Mouse (Mus musculus) layer of hippocampus, postnatal 36 days (tissue): ENCODE data around the gene Coro1b. TPM values are rescaled to one million over a fixed set of nuclear protein-coding genes. Genes with fewer than 3 reads are reported as not detected.
A peak's percentile ranks its signal among the peaks of the same experiment; 100 is the strongest.

Source experiments
- DNase-seq, 2 experiments: peaks; one replicate each; pipeline ENCODE4 v3.0.0; 2022
- total RNA-seq, 2 experiments: library from RNA; stranded (reverse); gene quantifications; 2 replicates each; pipeline ENCODE4 v1.2.3; 2021

The Coro1b gene
- total RNA-seq, 2 experiments from 2014 or later, result 83.8 to 90.0 TPM

- no peak for DNase-seq
Observed at GRCm38 (mm10) chr19:4192251-4192985, 44.0 kb downstream of the Coro1b start.

GRCm38 (mm10) chr19:4193129-4193528 lies 44.7 kb downstream of the Coro1b start:
- no peak for DNase-seq

- no peak for DNase-seq
Observed at GRCm38 (mm10) chr19:4194021-4194724, 45.8 kb downstream of the Coro1b start.

GRCm38 (mm10) chr19:4194776-4195650 lies 46.6 kb downstream of the Coro1b start:
- no peak for DNase-seq

- no peak for DNase-seq
Observed at GRCm38 (mm10) chr19:4196048-4196447, 47.6 kb downstream of the Coro1b start.

GRCm38 (mm10) chr19:4196548-4196947 lies 48.1 kb downstream of the Coro1b start:
- no peak for DNase-seq

- DNase-seq, result no peak
Observed at GRCm38 (mm10) chr19:4197180-4197579, 48.8 kb downstream of the Coro1b start.

- peak; percentile 90 for DNase-seq
Observed at GRCm38 (mm10) chr19:4201291-4201909, 53.0 kb downstream of the Coro1b start, which contains the start of gene Rad9a. Gene Rad9a, minus strand, starts transcription at chr19:4201662.

- no peak for DNase-seq
Observed at GRCm38 (mm10) chr19:4202149-4202548, 53.7 kb downstream of the Coro1b start.

GRCm38 (mm10) chr19:4203148-4203547 lies 54.7 kb downstream of the Coro1b start:
- DNase-seq, result no peak

Other genes starting within 250 kb of the Coro1b start
- 10 to 100 TPM; 20.2 to 22.4 TPM for gene Tcirg1, start 241.5 kb upstream of the Coro1b start, total RNA-seq
- gene Ndufs8, start 235.8 kb upstream of the Coro1b start, total RNA-seq, result 100 to 1,000 TPM; 133 to 144 TPM
- gene Aldh3b1, start 218.8 kb upstream of the Coro1b start, total RNA-seq, result 1 to 10 TPM; 2.8 to 3.0 TPM
- 10 to 100 TPM; 14.2 to 14.5 TPM for gene Unc93b1, start 213.4 kb upstream of the Coro1b start, total RNA-seq
- gene Aldh3b3, start 190.0 kb upstream of the Coro1b start, total RNA-seq, result not detected
- under 1 TPM; 0.72 to 0.86 TPM for gene Aldh3b2, start 176.3 kb upstream of the Coro1b start, total RNA-seq
- 1 to 10 TPM; 1.4 TPM for gene Acy3, start 162.0 kb upstream of the Coro1b start, total RNA-seq
- not detected for gene Tbx10, start 155.9 kb upstream of the Coro1b start, total RNA-seq
- gene Nudt8, start 148.0 kb upstream of the Coro1b start, total RNA-seq, result 10 to 100 TPM in 1 of 2 experiments, 1 to 10 TPM in 1; 8.2 to 11.1 TPM
- 1 to 10 TPM; 1.4 to 2.1 TPM for gene Gm49405, start 148.0 kb upstream of the Coro1b start, total RNA-seq
- gene Doc2g, start 145.3 kb upstream of the Coro1b start, total RNA-seq, result 1 to 10 TPM; 4.2 to 4.4 TPM
- 100 to 1,000 TPM; 238 to 250 TPM for gene Ndufv1, start 135.8 kb upstream of the Coro1b start, total RNA-seq
- 100 to 1,000 TPM; 377 to 393 TPM for gene Gstp1, start 110.6 kb upstream of the Coro1b start, total RNA-seq
- 10 to 100 TPM; 36.3 to 43.5 TPM for gene Gstp2, start 102.6 kb upstream of the Coro1b start, total RNA-seq
- not detected for gene Gstp3, start 89.0 kb upstream of the Coro1b start, total RNA-seq
- gene Cabp2, start 67.0 kb upstream of the Coro1b start, total RNA-seq, result not detected
- 10 to 100 TPM; 29.7 to 46.0 TPM for gene Cdk2ap2, start 51.4 kb upstream of the Coro1b start, total RNA-seq
- 100 to 1,000 TPM; 169 to 174 TPM for gene Pitpnm1, start 48.6 kb upstream of the Coro1b start, total RNA-seq
- 100 to 1,000 TPM; 108 to 128 TPM for gene Aip, start 22.8 kb upstream of the Coro1b start, total RNA-seq
- gene Gpr152, start 8.8 kb upstream of the Coro1b start, total RNA-seq, result under 1 TPM; 0.10 TPM
- under 1 TPM; 0.17 to 0.28 TPM for gene Cabp4, start 4.6 kb upstream of the Coro1b start, total RNA-seq
- gene Ptprcap, start 5.0 kb downstream of the Coro1b start, total RNA-seq, result 1 to 10 TPM; 1.6 to 3.8 TPM
- gene Rps6kb2, start 14.7 kb downstream of the Coro1b start, total RNA-seq, result 10 to 100 TPM; 34.5 to 45.1 TPM
- 1 to 10 TPM; 7.1 to 9.9 TPM for gene Carns1, start 26.9 kb downstream of the Coro1b start, total RNA-seq
- gene Tbc1d10c, start 42.7 kb downstream of the Coro1b start, total RNA-seq, result 1 to 10 TPM in 1 of 2 experiments, under 1 TPM in 1; 0.56 to 1.3 TPM
- gene Ppp1ca, start 43.4 kb downstream of the Coro1b start, total RNA-seq, result 100 to 1,000 TPM; 255 to 265 TPM
- gene Rad9a, start 53.0 kb downstream of the Coro1b start, total RNA-seq, result 1 to 10 TPM; 5.5 to 7.1 TPM
- under 1 TPM; 0.32 to 0.83 TPM for gene Clcf1, start 65.6 kb downstream of the Coro1b start, total RNA-seq
- gene AC109138.7, start 65.7 kb downstream of the Coro1b start, total RNA-seq, result not detected
- gene Pold4, start 83.3 kb downstream of the Coro1b start, total RNA-seq, result 10 to 100 TPM; 12.4 to 16.6 TPM
- 10 to 100 TPM; 53.4 to 59.5 TPM for gene Ssh3, start 120.6 kb downstream of the Coro1b start, total RNA-seq
- gene Ankrd13d, start 134.5 kb downstream of the Coro1b start, total RNA-seq, result 10 to 100 TPM; 65.2 to 66.9 TPM
- 100 to 1,000 TPM; 195 to 208 TPM for gene Grk2, start 157.6 kb downstream of the Coro1b start, total RNA-seq
- gene Kdm2a, start 249.7 kb downstream of the Coro1b start, total RNA-seq, result 10 to 100 TPM; 82.4 to 85.3 TPM